Mouse (Mus musculus) lung, adult 2 months (tissue): ENCODE measurements around the gene Tbc1d23.

Experiments
- CTCF ChIP-seq: fragments of 200-500 bp; IDR thresholded peaks from 2 replicates; pipeline ENCODE4 v1.5.1; 2011; ENCODE audit warnings: mild to moderate bottlenecking, low read length, control low read depth; ENCODE audit not compliant: insufficient read depth
- POLR2A ChIP-seq: fragments of 200-500 bp; IDR thresholded peaks from 2 replicates; pipeline ENCODE4 v1.6.1; 2011; ENCODE audit warnings: low read depth, mild to moderate bottlenecking, control low read depth, low read length, borderline replicate concordance; ENCODE audit errors: extremely low read depth

GRCm38 (mm10) chr16:57122682-57123445 lies 108.4 kb downstream of the Tbc1d23 start:
- TF ChIP-seq CTCF (no peak), POLR2A (no peak)
